Mouse (Mus musculus): Measurements from ENCODE around the gene Akt3.

Gene Akt3

GRCm38 (mm10) chr1:176982671-176983070 lies 275.3 kb downstream of the Akt3 start:
- no peak for DNase-seq (ENCODE audit: low spot score)

DNA sequence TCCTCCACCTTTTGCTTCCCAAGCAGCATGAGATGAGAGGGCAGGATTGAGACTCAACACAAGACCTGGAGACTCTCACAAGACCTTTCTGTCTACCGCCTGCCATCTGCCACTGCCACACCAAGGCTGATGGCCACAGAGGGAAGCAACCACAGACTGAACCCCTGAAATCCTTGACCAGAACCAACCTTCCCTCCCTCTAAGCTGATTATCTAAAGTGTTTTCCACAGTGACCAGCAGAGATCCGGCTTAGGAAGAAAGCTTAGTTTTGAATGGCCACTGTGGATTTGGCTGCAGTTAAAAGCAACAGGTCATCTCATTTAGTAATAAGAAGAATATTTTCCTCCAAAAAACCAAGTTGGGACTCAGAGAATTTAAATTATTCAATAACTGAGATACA lies 276.5 kb downstream of the Akt3 start:
- no peak for DNase-seq (ENCODE audit: low spot score)

DNA sequence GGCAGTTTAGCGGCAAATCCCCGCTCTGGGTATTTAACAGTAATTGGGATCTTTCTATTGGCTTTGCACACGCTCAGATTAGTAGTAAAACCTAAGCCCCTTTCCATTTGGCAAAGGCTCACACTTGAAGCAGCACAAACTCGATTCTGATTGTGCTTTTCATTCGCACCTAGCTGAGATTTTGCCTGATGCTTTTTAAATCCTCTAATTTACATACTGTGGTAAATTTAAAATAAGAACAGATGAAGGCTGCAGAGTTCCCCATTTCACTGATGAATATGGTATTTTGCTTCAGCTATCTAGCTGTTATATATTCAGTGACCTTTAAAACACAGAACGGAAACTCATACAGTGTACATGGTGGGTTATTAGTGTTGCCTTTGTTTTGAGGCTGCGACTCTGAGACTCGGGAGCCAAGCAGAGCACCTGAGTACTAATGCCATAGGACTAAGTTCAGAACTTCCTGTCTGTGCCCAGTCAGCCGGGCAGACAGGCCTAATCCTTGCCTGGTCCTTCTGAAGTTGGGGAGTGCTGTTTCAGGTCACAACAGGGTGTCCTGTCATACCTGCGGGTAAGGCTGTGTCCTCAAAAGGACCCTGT lies 277.1 kb downstream of the Akt3 start:
- DNase-seq (ENCODE audit: low spot score), result no peak

DNA sequence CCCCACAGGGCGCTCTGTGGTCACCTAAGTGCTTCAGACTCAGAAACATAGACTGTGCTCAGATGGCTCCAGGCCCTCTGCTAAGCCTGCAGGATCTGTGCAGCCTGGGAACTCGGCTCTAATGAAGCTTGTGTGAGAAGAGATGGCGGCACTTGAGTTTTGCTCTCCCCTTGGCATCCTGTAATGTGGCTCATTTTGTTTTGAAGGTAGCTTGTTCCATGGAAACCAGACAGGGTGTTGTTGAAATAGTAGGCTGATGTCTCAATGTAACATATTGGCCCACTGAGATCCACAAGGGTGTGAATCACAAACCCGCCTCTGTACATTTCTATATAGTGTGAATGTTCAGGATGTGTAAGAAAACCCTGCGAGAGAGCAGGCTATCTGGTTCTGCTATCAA lies 277.9 kb downstream of the Akt3 start:
- no peak for DNase-seq (ENCODE audit: low spot score)

DNA sequence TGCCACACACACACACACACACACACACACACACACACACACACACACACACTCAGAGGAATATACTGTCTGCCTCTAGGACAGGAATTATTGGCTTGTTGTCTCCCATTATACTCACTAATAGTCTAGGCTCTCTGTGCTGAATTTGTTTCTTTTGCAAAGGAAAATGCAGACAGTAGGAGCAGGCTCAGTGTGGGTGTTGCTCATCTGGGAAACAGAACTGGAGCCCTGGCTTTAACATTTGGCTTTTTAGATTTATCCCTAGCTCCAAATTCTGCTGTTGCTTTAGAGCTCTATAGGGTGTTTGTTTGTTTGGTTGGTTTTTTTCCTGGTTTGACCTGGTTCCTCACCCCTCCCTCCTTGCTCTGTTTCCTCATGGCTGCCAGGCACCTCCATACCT lies 278.8 kb downstream of the Akt3 start:
- no peak for DNase-seq (ENCODE audit: low spot score)

DNA sequence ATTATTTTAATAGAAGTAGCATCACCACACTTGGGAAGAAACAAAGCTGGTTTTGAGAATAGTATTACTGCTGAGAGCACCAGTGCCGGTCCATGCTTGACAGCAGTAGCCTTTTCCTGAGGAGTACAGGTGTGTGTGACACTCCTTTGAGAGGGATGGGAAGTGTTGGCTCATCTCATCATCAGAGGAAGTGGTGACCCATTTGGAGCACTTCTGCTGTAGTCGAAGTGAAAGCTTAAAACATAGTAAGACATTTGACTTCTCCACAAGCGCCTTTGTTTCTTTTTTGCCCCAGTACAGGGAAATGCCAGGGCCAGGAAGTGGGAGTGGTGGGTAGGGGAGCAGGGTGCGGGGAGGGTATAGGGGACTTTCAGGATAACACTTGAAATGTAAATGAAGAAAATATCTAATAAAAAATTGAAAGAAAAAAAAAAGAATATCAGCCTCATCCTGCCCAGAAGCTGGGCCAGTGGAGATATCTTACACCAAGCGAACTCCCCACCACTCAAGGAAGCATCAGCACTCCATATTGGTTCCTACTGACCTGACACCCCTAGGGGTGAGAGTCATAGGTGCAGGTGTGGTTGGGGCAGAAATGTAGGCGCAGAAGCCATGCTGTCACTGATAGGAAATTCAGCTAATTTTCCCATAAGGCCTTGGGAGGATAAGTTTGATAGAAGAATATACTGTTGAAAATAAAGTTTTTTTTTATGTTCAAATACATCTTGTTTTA lies 284.5 kb downstream of the Akt3 start:
- DNase-seq (ENCODE audit: low spot score), result no peak

DNA sequence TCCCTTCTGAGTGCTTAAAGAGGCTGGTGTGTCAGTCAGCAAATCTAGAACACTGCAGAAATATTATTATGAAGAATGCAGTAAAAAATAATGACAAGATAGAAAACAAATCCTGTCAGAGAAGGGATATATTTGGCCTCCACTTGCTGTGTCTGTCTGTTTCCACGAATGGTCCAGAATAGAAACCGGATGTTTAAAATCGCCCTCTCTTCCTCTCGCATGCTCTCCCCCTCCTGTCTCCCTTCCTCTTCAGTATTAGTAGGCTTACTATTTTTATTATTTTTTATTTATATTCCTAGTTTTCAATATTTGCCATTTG lies 286.6 kb downstream of the Akt3 start:
- DNase-seq (ENCODE audit: low spot score), result no peak

DNA sequence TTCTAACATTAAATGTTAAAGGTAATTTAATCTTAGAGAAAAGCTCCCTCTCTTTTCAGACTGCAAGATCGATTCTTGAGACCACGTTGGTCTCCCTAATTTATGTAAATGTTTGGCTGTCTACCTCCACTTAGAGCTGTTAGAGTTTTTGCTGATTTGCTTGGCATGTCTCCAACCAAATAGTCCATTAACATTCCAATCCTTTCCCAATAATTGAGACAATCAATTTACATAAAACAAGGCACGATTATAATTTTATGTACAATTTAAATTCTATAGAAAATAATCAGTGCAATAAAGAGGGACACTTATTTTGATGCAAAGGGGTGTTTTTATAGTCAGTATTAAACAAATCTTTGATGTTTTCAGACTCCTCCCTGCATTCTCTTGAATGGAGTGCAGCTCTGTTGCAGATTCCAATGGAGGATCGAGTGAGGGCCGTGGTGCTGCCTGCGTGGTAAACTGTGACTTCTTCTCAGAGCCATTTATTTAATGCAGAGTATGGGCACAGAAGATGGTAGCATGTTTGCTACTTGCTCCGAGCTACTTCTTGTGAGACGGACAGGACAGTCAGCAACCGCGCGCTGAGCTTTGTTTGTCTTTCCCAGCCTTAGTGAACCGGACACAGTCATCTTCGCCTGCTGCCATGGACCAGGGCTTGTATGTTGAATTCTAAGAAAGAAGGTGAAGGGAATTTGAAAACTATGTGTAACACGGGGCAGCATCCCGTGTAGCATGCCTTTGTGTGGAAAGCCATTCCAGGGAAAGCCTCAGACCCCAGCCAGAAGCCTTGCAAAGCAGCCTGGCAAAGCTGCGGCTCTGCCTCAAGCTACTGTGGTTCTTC lies 287.1 kb downstream of the Akt3 start:
- no peak for DNase-seq (ENCODE audit: low spot score)

Measured in urinary bladder, postnatal 25 days (tissue).